ENCODE assay signal across 9 mouse cellular contexts in the genomic region with DNA sequence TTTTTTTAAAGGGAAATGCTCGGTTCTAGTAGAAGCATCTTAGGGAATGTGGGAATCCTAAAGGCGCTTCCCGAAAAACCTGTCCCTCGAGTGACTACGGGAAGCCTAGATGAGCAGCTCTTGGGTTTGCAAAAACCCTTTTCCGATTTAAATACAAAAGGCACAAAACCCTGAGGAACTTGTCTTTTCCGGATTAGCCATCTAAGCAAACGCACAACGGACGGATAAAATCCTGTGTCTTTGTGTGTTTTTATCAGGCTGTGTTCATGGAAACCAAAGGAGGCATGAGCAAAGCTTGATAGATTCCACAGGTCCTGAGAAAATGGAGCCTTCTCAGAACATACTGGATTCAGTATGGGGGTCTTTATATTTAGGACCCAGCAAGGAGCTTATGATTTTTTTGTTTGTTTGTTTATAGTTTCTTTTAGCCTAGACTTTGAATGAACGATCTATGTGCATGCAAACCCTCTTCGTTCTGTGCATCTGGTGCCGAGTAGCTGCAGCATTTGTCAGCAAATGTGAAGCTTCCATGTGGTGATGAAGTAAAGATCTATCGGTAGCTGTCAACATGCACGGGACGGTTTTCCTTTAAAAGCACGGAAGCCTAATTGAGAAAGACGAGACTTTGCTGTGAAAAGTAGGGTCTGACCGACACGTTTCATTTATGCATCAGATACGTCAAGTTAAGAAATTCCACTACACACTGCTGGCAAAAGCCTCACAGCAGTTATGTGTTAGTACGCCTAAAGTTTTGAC. TPM values are rescaled to one million over a fixed set of nuclear protein-coding genes. Genes with fewer than 3 reads are reported as not detected.
A peak's percentile ranks its signal among the peaks of the same experiment; 100 is the strongest.
DNase-seq lines count a peak whose midpoint lies in the region; ATAC-seq and TF ChIP-seq lines count a peak whose summit lies in the region.
"Had no signal": no experiment of that assay in that cellular context is flagged by ENCODE, and none has a peak within 500 bp of the region (broad histone marks: within the 10 kb centered on the region; RNA-seq: fewer than 3 reads in every experiment).

No protein-coding gene starts in this region.

- no peaks in the 10 kb centered on the region for H3K4me1 ChIP-seq in kidney, embryonic 16.5 days (ENCODE audit: insufficient read depth, low read length)
- no peaks in the 10 kb centered on the region for H3K4me1 ChIP-seq in heart, postnatal 0 days (ENCODE audit: control insufficient read depth, insufficient read depth)
- peaks cover 43% of the 10 kb centered on the region for H3K4me1 ChIP-seq in midbrain, embryonic 10.5 days

- H3K36me3 ChIP-seq in kidney, embryonic 16.5 days (ENCODE audit: insufficient read depth, low read length), result no peaks in the 10 kb centered on the region
- no peaks in the 10 kb centered on the region for H3K36me3 ChIP-seq in heart, postnatal 0 days (replicated peaks; ENCODE audit: control insufficient read depth, insufficient read depth, low read length)
- peaks cover 9% of the 10 kb centered on the region; the same call in 1 of the 2 replicates for H3K36me3 ChIP-seq in midbrain, embryonic 10.5 days

- 2% methylated on average over 22 of the region's 22 CpGs for WGBS in kidney, embryonic 16.5 days
- WGBS in heart, postnatal 0 days, result 3% methylated on average over 22 of the region's 22 CpGs
- under 1% methylated on average over 22 of the region's 22 CpGs for WGBS in midbrain, embryonic 10.5 days

- H3K27me3 ChIP-seq in kidney, embryonic 16.5 days (ENCODE audit: insufficient read depth, low read length), result 0 out of 2 replicates have a peak, but pooled peaks cover 2% of the 10 kb centered on the region
- no peaks in the 10 kb centered on the region for H3K27me3 ChIP-seq in heart, postnatal 0 days (ENCODE audit: control insufficient read depth, insufficient read depth, low read length)
- H3K27me3 ChIP-seq in midbrain, embryonic 10.5 days (ENCODE audit: low read depth, poor library complexity, severe bottlenecking), result peaks cover 10% of the 10 kb centered on the region; the same call in 1 of the 2 replicates

- H3K9me3 ChIP-seq in kidney, embryonic 16.5 days (ENCODE audit: low read length), result no peaks in the 10 kb centered on the region
- 0 out of 2 replicates have a peak, but pooled peaks cover 4% of the 10 kb centered on the region for H3K9me3 ChIP-seq in heart, postnatal 0 days (replicated peaks; ENCODE audit: control insufficient read depth, low read length)
- no peaks in the 10 kb centered on the region for H3K9me3 ChIP-seq in midbrain, embryonic 10.5 days (replicated peaks)

- no peak for TF ChIP-seq EP300 in heart, postnatal 0 days (IDR thresholded peaks at IDR 0.05; ENCODE audit: low read depth)

- peak overlapping the region; percentile 49 for H3K4me3 ChIP-seq in kidney, embryonic 16.5 days (ENCODE audit: low read length)
- peak overlapping the region; percentile 45 for H3K4me3 ChIP-seq in heart, postnatal 0 days (ENCODE audit: low read depth, low read length)
- peak overlapping the region; percentile 57 for H3K4me3 ChIP-seq in midbrain, embryonic 10.5 days

- H3K9ac ChIP-seq in kidney, embryonic 16.5 days (replicated peaks; ENCODE audit: low read length), result peak overlapping the region; percentile 37
- H3K9ac ChIP-seq in heart, postnatal 0 days (replicated peaks; ENCODE audit: low read depth, low read length), result no peak overlapping the region; the same call in 1 of the 2 replicates

- no peak for TF ChIP-seq CTCF in heart, postnatal 0 days (IDR thresholded peaks at IDR 0.05; ENCODE audit: low read depth)

- no peak for DNase-seq in kidney, postnatal 14 days
- DNase-seq in embryo, embryonic 10 days (ENCODE audit: low spot score), result peak; percentile 52
- DNase-seq in heart, postnatal 0 days (ENCODE audit: low spot score), result no peak
- peak; percentile 40 for DNase-seq in midbrain, embryonic 10.5 days (ENCODE audit: low spot score)
- DNase-seq in spleen, postnatal 10 days (ENCODE audit: low spot score in 2 of 2), result no peak
- DNase-seq in frontal cortex, postnatal 25 days (ENCODE audit: low spot score in 2 of 2), result no peak
- no peak for DNase-seq in urinary bladder, adult 18-20 months (ENCODE audit: low spot score in 2 of 2)

- ATAC-seq in kidney, embryonic 16.5 days (ENCODE audit: low FRiP score, low TSS enrichment), result no peak
- ATAC-seq in heart, postnatal 0 days (ENCODE audit: insufficient read depth, low read depth), result no peak

- no peak overlapping the region for H3K27ac ChIP-seq in kidney, embryonic 16.5 days (ENCODE audit: low read length)
- H3K27ac ChIP-seq in heart, postnatal 0 days (ENCODE audit: low read depth), result no peak overlapping the region
- H3K27ac ChIP-seq in midbrain, embryonic 10.5 days (replicated peaks), result peak overlapping the region; percentile 82
- H3K27ac ChIP-seq: macrophage had no signal

- peak overlapping the region; percentile 59 for H3K4me2 ChIP-seq in kidney, embryonic 16.5 days (replicated peaks; ENCODE audit: low read depth, low read length)
- H3K4me2 ChIP-seq in heart, postnatal 0 days (ENCODE audit: low read depth, low read length), result peak overlapping the region; percentile 72

RNA-seq across cellular contexts. Expression of a gene that starts 0.6 kb away (rescaled TPM):
- polyA plus RNA-seq in kidney, embryonic 16.5 days (2015; fragmentation: Nextera tagmentation; extraction: Ambion mirVana), result 1.8 and 2.2 TPM in 2 replicates
- total RNA-seq in heart, postnatal 0 days (2014; rRNA removed; ENCODE audit: low replicate concordance), result under 0.01 and 2.8 TPM in 2 replicates
- polyA plus RNA-seq in heart, postnatal 0 days (2015; fragmentation: Nextera tagmentation; extraction: Ambion mirVana), result 0.18 and 0.40 TPM in 2 replicates
- 8.0 and 13.7 TPM in 2 replicates for polyA plus RNA-seq in midbrain, embryonic 10.5 days (2016; fragmentation: Nextera tagmentation; extraction: Ambion mirVana)
- polyA plus RNA-seq: macrophage had no signal

Comparison
In these comparisons a context has a peak if more than half of its experiments do, and no peak if none do; other contexts are left out.
1. DNase-seq: peak in embryo, embryonic 10 days (single experiment) and midbrain, embryonic 10.5 days (single experiment); none in kidney, postnatal 14 days (single experiment), heart, postnatal 0 days (single experiment), spleen, postnatal 10 days (0 of 2), frontal cortex, postnatal 25 days (0 of 2) and urinary bladder, adult 18-20 months (0 of 2).
2. Peak in every context shown above with its lines, with median percentiles within 50 percentile points of each other: H3K4me3 ChIP-seq.